Mouse (Mus musculus): ENCODE measurements at regions not wholly inside any gene's neighbourhood (a gene's known extent, or its start where the extent isn't known, plus 50 kb on each side); places are given as distances from the start of the nearest gene placed in this dataset.

- no peak for ATAC-seq (ENCODE audit: insufficient number of reproducible peaks, insufficient read depth, low FRiP score, low read depth)
- Histone ChIP-seq H3K4me1 (ENCODE audit: control insufficient read depth, insufficient read depth, low read length) (no peaks in the 10 kb centered on the region), H3K9me3 (ENCODE audit: control insufficient read depth, low read depth, low read length) (no peaks in the 10 kb centered on the region), H3K4me3 (ENCODE audit: low read depth, low read length) (no peak overlapping the region), H3K27me3 (ENCODE audit: control insufficient read depth, insufficient read depth, low read length) (no peaks in the 10 kb centered on the region), H3K9ac (replicated peaks; ENCODE audit: low read depth, low read length) (no peak overlapping the region), H3K4me2 (replicated peaks; ENCODE audit: low read depth, low read length) (no peak overlapping the region), H3K27ac (ENCODE audit: low read length) (no peak overlapping the region), H3K36me3 (ENCODE audit: control insufficient read depth, insufficient read depth, low read length) (no peaks in the 10 kb centered on the region)
- 74% methylated on average over 2 of the region's 2 CpGs for WGBS
Observed at GRCm38 (mm10) chr16:84039946-84040345, 475.0 kb upstream of the A730009L09Rik start.

- Histone ChIP-seq H3K9ac (replicated peaks; ENCODE audit: low read depth, low read length) (no peak overlapping the region), H3K4me3 (ENCODE audit: low read depth, low read length) (no peak overlapping the region), H3K4me2 (replicated peaks; ENCODE audit: low read depth, low read length) (no peak overlapping the region), H3K27ac (ENCODE audit: low read length) (no peak overlapping the region), H3K36me3 (ENCODE audit: control insufficient read depth, insufficient read depth, low read length) (no peaks in the 10 kb centered on the region), H3K9me3 (ENCODE audit: control insufficient read depth, low read depth, low read length) (no peaks in the 10 kb centered on the region), H3K4me1 (ENCODE audit: control insufficient read depth, insufficient read depth, low read length) (no peaks in the 10 kb centered on the region), H3K27me3 (ENCODE audit: control insufficient read depth, insufficient read depth, low read length) (no peaks in the 10 kb centered on the region)
- ATAC-seq (ENCODE audit: insufficient number of reproducible peaks, insufficient read depth, low FRiP score, low read depth) = peak; percentile 18; the same call in 1 of the 2 replicates
- 75% methylated on average over 4 of the region's 4 CpGs for WGBS
Observed at GRCm38 (mm10) chr16:84042010-84042449, 472.9 kb upstream of the A730009L09Rik start.

- Histone ChIP-seq H3K4me1 (ENCODE audit: control insufficient read depth, insufficient read depth, low read length) (no peaks in the 10 kb centered on the region), H3K9me3 (ENCODE audit: control insufficient read depth, low read depth, low read length) (no peaks in the 10 kb centered on the region), H3K36me3 (ENCODE audit: control insufficient read depth, insufficient read depth, low read length) (no peaks in the 10 kb centered on the region), H3K9ac (replicated peaks; ENCODE audit: low read depth, low read length) (no peak overlapping the region), H3K4me3 (ENCODE audit: low read depth, low read length) (no peak overlapping the region), H3K27me3 (ENCODE audit: control insufficient read depth, insufficient read depth, low read length) (no peaks in the 10 kb centered on the region), H3K27ac (ENCODE audit: low read length) (no peak overlapping the region), H3K4me2 (replicated peaks; ENCODE audit: low read depth, low read length) (no peak overlapping the region)
- 80% methylated on average over 1 of the region's 1 CpGs for WGBS
- no peak for ATAC-seq (ENCODE audit: insufficient number of reproducible peaks, insufficient read depth, low FRiP score, low read depth)
Observed at GRCm38 (mm10) chr16:84045333-84045732, 469.6 kb upstream of the A730009L09Rik start.

Data from stomach, embryonic 14.5 days (tissue).